Mouse (Mus musculus) stomach, embryonic 14.5 days (tissue): ENCODE measurements around the gene Arhgap28. TPM values are rescaled to one million over a fixed set of nuclear protein-coding genes. Genes with fewer than 3 reads are reported as not detected.
"Not testable (repeated sequence)": the region's sequence is repeated elsewhere in the genome, so short reads cannot be mapped to it uniquely, and the experiment has no call there.

ENCODE experiments used
- ATAC-seq: fragments of 200-750 bp; cut with Nextera tagmentation; 2 replicates; pipeline ENCODE4 v1.8.0; 2017; ENCODE audit warnings: low read depth, moderate TSS enrichment; ENCODE audit not compliant: insufficient number of reproducible peaks, insufficient read depth, low FRiP score
- H3K27ac ChIP-seq: fragments of 300-500 bp; sonication (generic); 2 replicates; pipeline ENCODE4 v1.5.1; 2014; ENCODE audit warnings: mild to moderate bottlenecking, low read length, moderate library complexity, mixed read lengths
- H3K27me3 ChIP-seq: fragments of 300-500 bp; sonication (generic); 2 replicates; pipeline ENCODE4 v1.6.1; 2014; ENCODE audit warnings: low read length, control low read depth, mixed read lengths; ENCODE audit not compliant: control insufficient read depth, insufficient read depth
- H3K36me3 ChIP-seq: fragments of 300-500 bp; sonication (generic); 2 replicates; pipeline ENCODE4 v1.6.1; 2014; ENCODE audit warnings: mild to moderate bottlenecking, control low read depth, low read length, moderate library complexity, mixed read lengths; ENCODE audit not compliant: control insufficient read depth, insufficient read depth
- H3K4me1 ChIP-seq: fragments of 300-500 bp; sonication (generic); 2 replicates; pipeline ENCODE4 v1.6.1; 2014; ENCODE audit warnings: low read length, control low read depth, mixed read lengths; ENCODE audit not compliant: control insufficient read depth, insufficient read depth
- H3K4me2 ChIP-seq: fragments of 300-500 bp; sonication (generic); replicated peaks from 2 replicates; pipeline ENCODE4 v1.6.1; 2014; ENCODE audit warnings: low read depth, low read length, control low read depth
- H3K4me3 ChIP-seq: fragments of 300-500 bp; sonication (generic); 2 replicates; pipeline ENCODE4 v1.5.1; 2014; ENCODE audit warnings: low read depth, low read length, control low read depth
- H3K9ac ChIP-seq: fragments of 300-500 bp; sonication (generic); replicated peaks from 2 replicates; pipeline ENCODE4 v1.6.1; 2014; ENCODE audit warnings: low read depth, mild to moderate bottlenecking, control low read depth, low read length, moderate library complexity, mixed read lengths
- H3K9me3 ChIP-seq: fragments of 300-500 bp; sonication (generic); 2 replicates; pipeline ENCODE4 v1.6.1; 2016; ENCODE audit warnings: low read depth, low read length, control low read depth; ENCODE audit not compliant: control insufficient read depth
- WGBS: fragments of 180-500 bp; shearing (Covaris S2); extraction: QIAGEN DNeasy Blood & Tissue Kit; methylation state at CpG from one replicate; pipeline ENCODE4 v1.1.7; 2014; 5-methylcytosine and 5-hydroxymethylcytosine counted together
- polyA plus RNA-seq: library from polyadenylated mRNA; unstranded; fragments of >200 nt; fragmentation: Nextera tagmentation; extraction: Ambion mirVana; gene quantifications from 2 replicates; pipeline ENCODE4 v1.2.1, GENCODE M21; 2014

Arhgap28 gene
- polyA plus RNA-seq, 1 experiment from 2014 or later: 43.3 TPM

- H3K4me3 ChIP-seq: no peak overlapping the region
- H3K9me3 ChIP-seq: no peaks in the 10 kb centered on the region
- 72% methylated on average over 23 of the region's 23 CpGs for WGBS
- no peaks in the 10 kb centered on the region for H3K4me1 ChIP-seq
- peaks cover 27% of the 10 kb centered on the region for H3K36me3 ChIP-seq
- no peak overlapping the region for H3K27ac ChIP-seq
- H3K27me3 ChIP-seq: no peaks in the 10 kb centered on the region
- ATAC-seq: peak; percentile 42; the same call in 1 of the 2 replicates
- no peak overlapping the region for H3K4me2 ChIP-seq
- no peak overlapping the region for H3K9ac ChIP-seq
Observed at GRCm38 (mm10) chr17:67869731-67870601, 134.0 kb downstream of the Arhgap28 start.

DNA sequence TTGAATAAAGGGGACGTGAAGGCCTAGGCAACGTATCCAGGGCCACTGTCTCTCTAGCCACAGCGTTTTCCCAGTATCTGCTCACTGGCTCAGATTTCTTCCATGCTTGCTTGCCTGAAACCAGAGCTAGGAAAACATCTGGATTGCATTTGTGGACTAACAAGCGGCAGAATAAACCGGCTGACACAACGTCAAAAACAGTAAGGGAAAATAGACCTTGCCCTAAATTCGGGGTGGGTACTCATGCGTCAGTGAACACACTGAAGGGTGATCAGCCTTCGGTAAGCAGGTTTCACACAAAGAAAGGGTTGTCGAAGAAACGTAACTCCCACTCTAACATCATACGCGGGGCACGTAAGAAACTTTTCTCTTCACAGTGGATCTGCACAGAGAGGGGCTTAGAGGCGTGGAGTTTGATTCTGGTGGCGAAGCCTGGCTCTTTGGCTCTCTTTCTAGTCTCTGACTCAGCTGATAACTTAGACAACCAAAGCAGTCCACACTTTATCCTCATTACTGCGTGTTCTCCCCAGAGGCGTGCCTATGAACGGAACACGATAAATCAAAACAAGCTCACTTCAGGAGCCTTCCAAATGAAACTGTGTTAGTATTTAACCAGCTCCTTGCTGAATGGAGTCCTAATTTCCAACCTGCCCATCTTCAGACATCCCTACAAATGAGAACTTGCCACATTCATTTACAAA lies 137.2 kb downstream of the Arhgap28 start:
- 85% methylated on average over 20 of the region's 20 CpGs for WGBS
- Histone ChIP-seq H3K4me3 (no peak overlapping the region), H3K4me1 (no peaks in the 10 kb centered on the region), H3K36me3 (peaks cover 18% of the 10 kb centered on the region), H3K4me2 (no peak overlapping the region), H3K9ac (no peak overlapping the region), H3K9me3 (no peaks in the 10 kb centered on the region), H3K27me3 (no peaks in the 10 kb centered on the region), H3K27ac (no peak overlapping the region)
- ATAC-seq: no peak

GRCm38 (mm10) chr17:67866026-67866425 lies 137.9 kb downstream of the Arhgap28 start:
- H3K4me2 ChIP-seq: no peak overlapping the region
- H3K4me1 ChIP-seq: no peaks in the 10 kb centered on the region
- no peak overlapping the region for H3K27ac ChIP-seq
- H3K9ac ChIP-seq: no peak overlapping the region
- H3K9me3 ChIP-seq: no peaks in the 10 kb centered on the region
- peaks cover 18% of the 10 kb centered on the region for H3K36me3 ChIP-seq
- H3K27me3 ChIP-seq: no peaks in the 10 kb centered on the region
- WGBS: 74% methylated on average over 9 of the region's 9 CpGs
- ATAC-seq: no peak
- H3K4me3 ChIP-seq: no peak overlapping the region

DNA sequence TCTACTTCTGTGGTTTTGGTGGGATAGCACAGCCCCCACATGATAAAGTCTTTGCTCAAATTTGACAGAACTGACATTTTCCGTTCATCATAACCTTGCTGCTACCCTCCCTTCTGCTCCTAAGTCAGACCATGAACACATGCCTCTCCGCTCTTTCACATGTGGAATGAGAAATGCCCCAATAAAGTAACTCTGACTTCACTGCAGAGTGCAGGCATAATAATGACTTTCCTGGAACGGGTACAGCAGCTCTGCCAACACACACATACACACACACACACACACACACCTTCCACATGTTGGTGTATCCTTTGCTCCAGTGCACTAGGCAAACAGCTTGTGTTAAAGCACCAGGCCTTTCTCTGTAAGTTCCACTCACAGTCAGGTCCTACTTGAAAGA lies 139.0 kb downstream of the Arhgap28 start:
- 83% methylated on average over 3 of the region's 3 CpGs for WGBS
- Histone ChIP-seq H3K9ac (no peak overlapping the region), H3K27ac (no peak overlapping the region), H3K36me3 (peaks cover 23% of the 10 kb centered on the region), H3K27me3 (no peaks in the 10 kb centered on the region), H3K4me1 (no peaks in the 10 kb centered on the region), H3K4me2 (no peak overlapping the region), H3K4me3 (no peak overlapping the region), H3K9me3 (no peaks in the 10 kb centered on the region)
- ATAC-seq: no peak

GRCm38 (mm10) chr17:67864363-67864762 lies 139.6 kb downstream of the Arhgap28 start:
- no peak overlapping the region for H3K9ac ChIP-seq
- no peaks in the 10 kb centered on the region for H3K27me3 ChIP-seq
- H3K4me1 ChIP-seq: no peaks in the 10 kb centered on the region
- peaks cover 24% of the 10 kb centered on the region for H3K36me3 ChIP-seq
- 92% methylated on average over 10 of the region's 10 CpGs for WGBS
- ATAC-seq: no peak
- no peak overlapping the region for H3K4me3 ChIP-seq
- no peaks in the 10 kb centered on the region for H3K9me3 ChIP-seq
- no peak overlapping the region for H3K4me2 ChIP-seq
- H3K27ac ChIP-seq: no peak overlapping the region

GRCm38 (mm10) chr17:67861744-67862535 lies 142.0 kb downstream of the Arhgap28 start:
- ATAC-seq: peak; percentile 66; the same call in 1 of the 2 replicates
- Histone ChIP-seq H3K27ac (no peak overlapping the region), H3K4me2 (no peak overlapping the region), H3K9ac (no peak overlapping the region), H3K27me3 (no peaks in the 10 kb centered on the region), H3K36me3 (peaks cover 29% of the 10 kb centered on the region), H3K9me3 (no peaks in the 10 kb centered on the region), H3K4me3 (no peak overlapping the region), H3K4me1 (no peaks in the 10 kb centered on the region)
- WGBS: 75% methylated on average over 16 of the region's 16 CpGs

- no peak overlapping the region for H3K27ac ChIP-seq
- no peak overlapping the region for H3K9ac ChIP-seq
- no peak for ATAC-seq
- WGBS: 91% methylated on average over 10 of the region's 10 CpGs
- H3K36me3 ChIP-seq: peaks cover 33% of the 10 kb centered on the region
- H3K4me2 ChIP-seq: no peak overlapping the region
- no peak overlapping the region for H3K4me3 ChIP-seq
- no peaks in the 10 kb centered on the region for H3K4me1 ChIP-seq
- H3K9me3 ChIP-seq: no peaks in the 10 kb centered on the region
- H3K27me3 ChIP-seq: no peaks in the 10 kb centered on the region
Observed at GRCm38 (mm10) chr17:67861080-67861630, 142.8 kb downstream of the Arhgap28 start.

DNA sequence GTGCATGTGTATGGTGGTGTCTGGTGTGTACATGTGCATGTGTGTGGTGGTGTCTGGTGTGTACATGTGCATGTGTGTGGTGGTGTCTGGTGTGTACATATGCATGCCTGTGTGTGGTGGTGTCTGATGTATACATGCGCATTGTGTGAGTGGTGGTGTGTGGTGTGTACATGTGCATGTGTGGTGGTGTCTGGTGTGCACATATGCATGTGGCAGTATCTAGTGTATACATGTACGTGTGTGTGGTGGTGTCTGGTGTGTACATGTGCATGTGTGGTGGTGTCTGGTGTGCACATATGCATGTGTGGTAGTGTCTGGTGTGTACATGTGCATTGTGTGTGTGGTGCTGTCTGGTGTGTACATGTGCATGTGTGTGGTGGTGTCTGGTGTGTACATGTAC lies 162.4 kb downstream of the Arhgap28 start:
- WGBS: 95% methylated on average over 2 of the region's 2 CpGs
- not testable (repeated sequence) for H3K4me3 ChIP-seq, H3K4me2 ChIP-seq, H3K4me1 ChIP-seq, H3K27ac ChIP-seq, H3K27me3 ChIP-seq, ATAC-seq, H3K36me3 ChIP-seq, H3K9ac ChIP-seq, H3K9me3 ChIP-seq
